Mouse (Mus musculus) gastrocnemius, adult 2 months (tissue): ENCODE results near the gene Slc2a13. TPM values are rescaled to one million over a fixed set of nuclear protein-coding genes. Genes with fewer than 3 reads are reported as not detected.

Experiments
- DNase-seq: peaks from one replicate; pipeline ENCODE4 v3.0.0; 2022
- H3K27ac ChIP-seq: fragments of 200-600 bp; 2 replicates; pipeline ENCODE4 v1.8.1; 2022; ENCODE audit warnings: mild to moderate bottlenecking
- H3K4me3 ChIP-seq: fragments of 200-600 bp; 2 replicates; pipeline ENCODE4 v1.8.1; 2022; ENCODE audit warnings: mild to moderate bottlenecking, moderate library complexity
- CTCF ChIP-seq: fragments of 200-600 bp; IDR thresholded peaks from 2 replicates; pipeline ENCODE4 v1.8.1; 2022; ENCODE audit warnings: antibody characterized with exemption, mild to moderate bottlenecking, moderate library complexity
- intact Hi-C: fragments of 180-260 bp; cut with DNase I; formaldehyde crosslinking; loops from one replicate; pipeline ENCODE4 v1.15.1; 2025
- total RNA-seq, 2 experiments: library from RNA; stranded (reverse); gene quantifications; 2 replicates each; pipeline ENCODE4 v1.2.3; 2021

The Slc2a13 gene
- total RNA-seq, 2 experiments from 2014 or later, result 0.61 to 0.70 TPM

DNA sequence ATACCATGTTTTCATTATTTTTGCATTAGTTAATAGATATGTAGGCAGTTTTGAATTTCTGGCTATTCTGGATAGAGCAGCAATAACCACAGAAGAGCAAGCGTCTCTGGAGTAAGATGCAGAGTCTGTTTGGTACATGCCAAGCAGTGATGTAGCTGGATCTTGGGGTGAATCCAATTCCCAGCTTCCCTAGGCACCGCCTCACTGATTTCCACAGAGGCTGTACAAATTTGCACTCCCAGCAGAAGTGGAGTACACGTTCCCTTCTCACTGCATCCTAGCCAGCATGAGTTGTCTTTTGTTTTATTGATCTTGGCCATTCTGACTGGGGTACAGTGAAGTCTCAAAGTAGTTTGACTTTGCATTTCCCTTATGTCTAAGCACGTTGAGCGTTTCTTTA, 291.5 kb downstream of the Slc2a13 start:
- DNase-seq, result peak; percentile 46
- TF ChIP-seq CTCF, result no peak
- Histone ChIP-seq H3K27ac (no peak overlapping the region), H3K4me3 (no peak overlapping the region)
- intact Hi-C loops, result no loop called here

- intact Hi-C loops, result no loop called here
- no peak for DNase-seq
- H3K4me3 ChIP-seq, result no peak overlapping the region
- TF ChIP-seq CTCF, result no peak
- no peak overlapping the region for H3K27ac ChIP-seq
Measured at GRCm38 (mm10) chr15:91279571-91279970, 293.5 kb downstream of the Slc2a13 start.

DNA sequence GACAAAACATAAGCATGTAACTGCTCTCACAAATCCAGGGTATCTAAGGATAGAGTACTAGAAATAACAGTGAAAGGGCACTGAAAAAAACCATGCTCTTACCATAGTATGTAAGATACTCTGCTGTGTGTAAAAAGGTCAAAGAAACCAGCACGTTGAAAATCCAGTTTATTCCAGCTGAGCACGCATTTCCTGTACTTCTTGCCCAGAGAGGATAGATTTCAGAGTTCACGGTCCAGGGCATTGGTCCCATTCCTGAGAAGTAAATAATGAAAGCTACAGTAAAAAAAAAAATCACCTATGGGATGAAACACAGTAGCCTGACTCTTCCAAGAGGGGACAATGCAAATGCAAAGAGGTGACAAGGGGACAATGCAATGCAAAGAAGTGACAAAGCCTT, 297.1 kb downstream of the Slc2a13 start:
- no peak for DNase-seq
- intact Hi-C loops, result no loop called here
- no peak overlapping the region for H3K4me3 ChIP-seq
- no peak overlapping the region for H3K27ac ChIP-seq
- TF ChIP-seq CTCF, result no peak

DNA sequence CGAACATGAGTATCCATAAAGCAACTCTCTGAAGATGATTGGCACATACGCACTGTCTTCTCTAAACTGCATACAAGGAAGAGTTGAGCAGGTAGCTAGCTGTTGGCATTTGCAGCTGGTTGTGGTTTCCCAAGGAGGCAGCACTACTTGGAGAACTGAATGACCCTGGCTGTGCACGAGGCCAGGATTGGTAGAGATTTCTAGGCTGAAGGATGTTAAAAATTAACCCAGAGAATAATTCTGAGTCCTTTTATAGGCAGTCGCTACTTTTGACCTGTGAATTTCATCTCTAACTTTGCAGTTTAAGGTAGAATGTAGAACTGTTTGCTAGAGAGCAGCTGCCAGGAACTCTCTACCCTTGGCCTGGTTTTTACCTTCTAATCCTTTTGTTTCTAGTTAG, 304.5 kb downstream of the Slc2a13 start:
- no peak for DNase-seq
- Histone ChIP-seq H3K27ac (no peak overlapping the region), H3K4me3 (no peak overlapping the region)
- no peak for TF ChIP-seq CTCF
- intact Hi-C loops, result no loop called here

DNA sequence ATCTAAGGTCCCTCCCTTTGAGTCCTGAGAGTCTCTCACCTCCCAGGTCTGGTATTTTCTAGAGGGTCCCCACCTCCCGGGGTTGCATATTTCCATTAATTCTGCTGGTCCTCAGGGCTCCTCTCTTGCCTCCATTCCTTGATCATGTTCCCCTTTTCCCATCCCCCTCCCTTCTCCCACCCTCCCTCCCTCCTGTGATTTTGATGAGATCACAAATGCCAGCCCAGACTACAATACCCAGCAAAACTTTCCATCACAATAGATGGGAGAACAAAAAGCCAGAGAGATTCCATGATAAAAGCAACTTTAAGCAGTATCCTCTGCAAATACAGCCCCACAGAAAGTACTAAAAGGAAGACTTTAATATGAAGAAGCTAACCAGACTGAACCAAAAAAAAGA, 309.1 kb downstream of the Slc2a13 start:
- no peak for DNase-seq
- intact Hi-C loops, result no loop called here
- Histone ChIP-seq H3K4me3 (no peak overlapping the region), H3K27ac (no peak overlapping the region)
- no peak for TF ChIP-seq CTCF

- intact Hi-C loops, result no loop called here
- no peak for DNase-seq
- Histone ChIP-seq H3K27ac (no peak overlapping the region), H3K4me3 (no peak overlapping the region)
- TF ChIP-seq CTCF, result peak; percentile 37
Measured at GRCm38 (mm10) chr15:91260578-91260977, 312.5 kb downstream of the Slc2a13 start.

GRCm38 (mm10) chr15:91257140-91257539, 315.9 kb downstream of the Slc2a13 start:
- intact Hi-C loops, result no loop called here
- Histone ChIP-seq H3K4me3 (peak overlapping the region; percentile 36), H3K27ac (peak overlapping the region; percentile 57)
- no peak for TF ChIP-seq CTCF
- peak; percentile 75 for DNase-seq

DNA sequence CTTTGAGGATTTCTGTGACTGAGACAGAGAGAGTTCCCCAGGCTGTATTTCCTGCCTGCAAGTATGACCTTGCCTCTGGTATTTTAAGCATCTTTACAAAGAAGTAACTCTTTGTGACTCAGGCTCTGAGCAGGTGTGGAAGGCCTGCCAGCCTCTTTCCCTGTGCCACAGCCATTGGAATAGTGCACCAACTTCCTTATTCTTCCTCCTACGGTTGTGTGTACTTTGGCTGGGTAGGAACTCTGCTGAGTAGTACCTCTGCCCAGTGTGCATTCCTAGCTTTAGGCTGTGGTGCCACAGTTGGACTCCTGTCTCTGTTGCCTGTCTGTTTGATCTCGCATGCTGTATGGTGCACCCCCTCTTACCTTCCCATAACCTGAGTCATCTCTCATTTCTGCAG, 317.8 kb downstream of the Slc2a13 start:
- TF ChIP-seq CTCF, result no peak
- intact Hi-C loops, result no loop called here
- H3K4me3 ChIP-seq, result no peak overlapping the region
- H3K27ac ChIP-seq, result no peak overlapping the region
- no peak for DNase-seq

DNA sequence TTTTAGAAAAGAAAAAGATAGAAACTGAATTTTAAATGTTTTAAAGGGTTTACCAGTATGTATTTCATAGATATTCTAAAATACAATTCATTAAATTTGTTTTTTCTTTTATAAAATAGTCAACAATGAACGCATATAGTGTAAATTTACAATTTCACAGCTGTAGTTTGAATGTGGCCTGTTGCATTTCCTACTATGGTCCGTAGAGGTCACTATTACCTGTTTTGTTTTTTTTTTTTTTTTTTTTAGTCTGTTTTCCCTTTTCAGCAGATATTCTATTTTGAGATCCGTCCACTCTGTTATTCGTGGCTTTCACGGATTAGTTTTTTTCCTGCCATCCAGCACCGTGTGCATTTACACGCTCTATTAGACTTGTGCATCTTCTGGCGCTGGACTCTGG, 320.1 kb downstream of the Slc2a13 start:
- Histone ChIP-seq H3K27ac (no peak overlapping the region), H3K4me3 (no peak overlapping the region)
- intact Hi-C loops, result no loop called here
- DNase-seq, result no peak
- TF ChIP-seq CTCF, result peak; percentile 60

DNA sequence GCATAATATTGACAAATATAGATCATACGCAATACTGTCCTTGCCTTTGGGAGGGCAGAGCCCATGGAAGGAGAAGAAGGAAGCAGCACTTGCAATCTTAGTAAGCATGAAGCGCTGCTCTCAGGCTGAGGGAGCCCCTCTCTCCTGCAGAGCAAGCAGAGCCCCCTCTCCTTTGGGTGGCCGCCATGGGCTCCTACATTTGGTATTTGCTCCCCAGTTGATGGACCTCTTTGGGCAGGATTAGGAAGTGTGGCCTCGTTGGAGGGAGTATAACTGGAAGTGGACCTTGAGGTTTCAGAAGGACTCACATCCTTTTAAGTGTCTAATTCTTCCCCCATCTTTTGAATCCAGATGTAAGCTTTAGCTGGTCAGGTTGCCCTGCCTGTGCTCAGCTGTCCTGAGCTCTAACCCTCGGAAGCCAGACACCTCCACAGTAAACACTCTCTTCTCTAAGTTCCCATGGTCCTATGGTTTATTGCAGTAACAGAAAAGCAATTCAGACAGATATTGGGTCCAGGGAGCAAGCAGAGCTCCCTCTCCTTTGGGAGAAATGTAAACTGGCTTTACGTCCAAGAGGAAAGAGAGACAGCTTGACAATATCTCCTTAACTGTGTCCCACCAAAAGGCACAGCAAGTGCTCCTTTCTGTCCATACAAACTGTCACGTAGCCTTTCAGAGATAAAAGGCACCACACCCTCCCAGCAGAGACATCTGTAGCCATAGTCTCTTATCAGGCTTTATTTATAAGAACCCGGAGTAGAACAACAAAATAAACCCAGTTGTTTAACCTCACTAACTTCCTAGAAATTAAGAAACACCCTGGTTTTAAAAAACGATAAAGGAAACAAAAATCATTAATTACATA, 321.3 kb downstream of the Slc2a13 start:
- intact Hi-C loops, result loop anchor here (2.0 kb wide), 1 partner anchor 39 kb away; no protein-coding TSS in a partner anchor
- TF ChIP-seq CTCF, result no peak
- no peak for DNase-seq
- Histone ChIP-seq H3K4me3 (no peak overlapping the region), H3K27ac (no peak overlapping the region)

- Histone ChIP-seq H3K27ac (no peak overlapping the region), H3K4me3 (no peak overlapping the region)
- peak; percentile 32 for DNase-seq
- intact Hi-C loops, result loop anchor here (2.0 kb wide), 1 partner anchor 40 kb away; no protein-coding TSS in a partner anchor
- peak; percentile 55 for TF ChIP-seq CTCF
Measured at GRCm38 (mm10) chr15:91250815-91251214, 322.2 kb downstream of the Slc2a13 start.

- Histone ChIP-seq H3K27ac (no peak overlapping the region), H3K4me3 (no peak overlapping the region)
- no peak for TF ChIP-seq CTCF
- no peak for DNase-seq
- intact Hi-C loops, result no loop called here
Measured at GRCm38 (mm10) chr15:91240683-91241335, 332.3 kb downstream of the Slc2a13 start.

DNA sequence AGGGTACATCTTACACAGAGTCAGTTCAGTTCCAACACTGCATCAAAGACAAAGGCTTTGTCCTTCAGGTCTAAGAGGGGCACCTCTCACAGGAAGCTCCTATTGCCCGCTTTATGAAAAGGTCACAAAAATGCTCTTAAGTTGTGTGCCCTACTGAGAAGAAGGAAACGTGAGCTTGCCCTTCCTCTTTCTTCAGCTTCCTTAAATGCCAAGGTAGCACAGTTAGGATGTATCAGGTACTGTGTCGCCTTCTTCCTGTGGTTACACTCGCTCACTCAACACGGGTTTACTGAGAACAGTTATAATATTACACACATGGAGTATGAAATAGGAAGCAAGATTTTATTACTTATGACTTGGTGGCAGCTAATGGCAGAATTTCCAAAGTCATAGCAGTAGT, 335.8 kb downstream of the Slc2a13 start:
- no peak for DNase-seq
- intact Hi-C loops, result no loop called here
- Histone ChIP-seq H3K4me3 (no peak overlapping the region), H3K27ac (no peak overlapping the region)
- no peak for TF ChIP-seq CTCF

Other genes starting within 250 kb of the Slc2a13 start
- 1 to 10 TPM; 4.5 to 6.6 TPM for gene Lrrk2, start 99.9 kb upstream of the Slc2a13 start, total RNA-seq